In the genomic region with DNA sequence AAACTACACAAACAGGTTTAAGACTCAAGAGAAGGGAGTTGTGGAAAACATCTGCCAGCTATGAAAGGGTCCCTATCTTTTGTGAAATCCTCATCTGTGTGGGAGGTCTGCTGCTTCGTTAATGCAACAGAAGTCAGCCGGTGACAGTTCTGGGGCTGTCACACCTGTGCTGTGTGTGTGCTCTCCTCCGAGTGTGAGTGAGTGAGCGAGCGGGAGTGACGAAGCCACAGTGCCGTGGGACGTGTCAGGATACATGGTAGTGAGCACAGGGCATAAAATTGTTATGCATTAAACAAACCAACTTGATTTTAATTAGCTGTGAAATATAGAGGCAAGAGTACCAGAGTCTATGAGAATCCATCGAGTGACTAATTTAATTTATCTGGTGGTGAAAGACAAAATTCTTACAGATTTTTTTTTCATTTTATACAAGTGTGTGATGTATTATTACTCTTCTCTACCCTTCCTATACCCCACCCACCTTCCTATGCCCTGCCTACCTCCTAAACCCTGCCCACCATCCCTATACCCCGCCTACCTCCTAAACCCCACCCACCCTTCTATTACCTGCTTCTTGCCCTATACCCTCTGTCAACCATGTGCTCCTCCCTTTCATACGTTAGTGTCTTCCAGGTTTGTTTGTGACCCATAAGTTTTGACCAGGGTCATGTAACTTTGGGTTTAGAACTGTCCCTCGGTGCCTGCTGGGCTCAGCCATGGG, we compare ENCODE assay signal across 32 mouse cellular contexts.
DNase-seq lines count a peak whose midpoint lies in the region; ATAC-seq and TF ChIP-seq lines count a peak whose summit lies in the region.
"Had no signal": no experiment of that assay in that cellular context is flagged by ENCODE, and none has a peak within 500 bp of the region (broad histone marks: within the 10 kb centered on the region; RNA-seq: fewer than 3 reads in every experiment).

No protein-coding gene starts in this region.

- no peak for TF ChIP-seq CTCF in forebrain, postnatal 0 days (IDR thresholded peaks at IDR 0.05; ENCODE audit: low read depth)

- no peaks in the 10 kb centered on the region for H3K27me3 ChIP-seq in forebrain, embryonic 11.5 days (ENCODE audit: control insufficient read depth, insufficient read depth, low read length)
- H3K27me3 ChIP-seq in forebrain, postnatal 0 days (ENCODE audit: insufficient read depth, low read length), result no peaks in the 10 kb centered on the region
- no peaks in the 10 kb centered on the region for H3K27me3 ChIP-seq in kidney, embryonic 15.5 days
- H3K27me3 ChIP-seq in midbrain, embryonic 12.5 days, result no peaks in the 10 kb centered on the region
- no peaks in the 10 kb centered on the region for H3K27me3 ChIP-seq in midbrain, embryonic 14.5 days (ENCODE audit: control insufficient read depth, insufficient read depth, low read length)
- H3K27me3 ChIP-seq: CH12.LX; embryonic facial prominence, embryonic 15.5 days; forebrain, embryonic 15.5 days; heart, embryonic 13.5 days; limb, embryonic 13.5 days; liver, embryonic 15.5 days; lung, embryonic 15.5 days had no signal

- no peaks in the 10 kb centered on the region for H3K36me3 ChIP-seq in forebrain, embryonic 11.5 days (ENCODE audit: control insufficient read depth, insufficient read depth, low read length)
- H3K36me3 ChIP-seq in forebrain, postnatal 0 days (ENCODE audit: insufficient read depth), result no peaks in the 10 kb centered on the region
- no peaks in the 10 kb centered on the region for H3K36me3 ChIP-seq in kidney, embryonic 15.5 days
- no peaks in the 10 kb centered on the region for H3K36me3 ChIP-seq in midbrain, embryonic 12.5 days
- no peaks in the 10 kb centered on the region for H3K36me3 ChIP-seq in midbrain, embryonic 14.5 days (ENCODE audit: control insufficient read depth, insufficient read depth, low read length)
- H3K36me3 ChIP-seq: embryonic facial prominence, embryonic 10.5 days; embryonic facial prominence, embryonic 15.5 days; forebrain, embryonic 15.5 days; heart, embryonic 13.5 days; limb, embryonic 13.5 days; liver, embryonic 15.5 days; lung, embryonic 15.5 days had no signal

- no peak overlapping the region for H3K9ac ChIP-seq in forebrain, embryonic 11.5 days (ENCODE audit: low read length)
- no peak overlapping the region for H3K9ac ChIP-seq in forebrain, postnatal 0 days
- H3K9ac ChIP-seq in kidney, embryonic 15.5 days, result no peak overlapping the region
- H3K9ac ChIP-seq in midbrain, embryonic 12.5 days (replicated peaks), result no peak overlapping the region
- H3K9ac ChIP-seq in midbrain, embryonic 14.5 days (replicated peaks; ENCODE audit: low read length), result no peak overlapping the region
- H3K9ac ChIP-seq: embryonic facial prominence, embryonic 15.5 days; forebrain, embryonic 15.5 days; heart, embryonic 13.5 days; hindbrain, embryonic 14.5 days; limb, embryonic 13.5 days; liver, embryonic 15.5 days; lung, embryonic 15.5 days had no signal

- WGBS in forebrain, embryonic 11.5 days, result 88% methylated on average over 12 of the region's 12 CpGs
- WGBS in forebrain, postnatal 0 days, result 84% methylated on average over 12 of the region's 12 CpGs
- 73% methylated on average over 12 of the region's 12 CpGs for WGBS in kidney, embryonic 15.5 days
- 89% methylated on average over 12 of the region's 12 CpGs for WGBS in midbrain, embryonic 12.5 days
- WGBS in midbrain, embryonic 14.5 days, result 86% methylated on average over 12 of the region's 12 CpGs

- no peaks in the 10 kb centered on the region for H3K9me3 ChIP-seq in forebrain, embryonic 11.5 days (ENCODE audit: control insufficient read depth, low read length)
- no peaks in the 10 kb centered on the region for H3K9me3 ChIP-seq in forebrain, postnatal 0 days (ENCODE audit: low read length)
- H3K9me3 ChIP-seq in kidney, embryonic 15.5 days (replicated peaks), result no peaks in the 10 kb centered on the region
- no peaks in the 10 kb centered on the region for H3K9me3 ChIP-seq in midbrain, embryonic 12.5 days
- no peaks in the 10 kb centered on the region for H3K9me3 ChIP-seq in midbrain, embryonic 14.5 days (ENCODE audit: control insufficient read depth, low read length)
- H3K9me3 ChIP-seq: embryonic facial prominence, embryonic 10.5 days; embryonic facial prominence, embryonic 15.5 days; forebrain, embryonic 15.5 days; heart, embryonic 13.5 days; limb, embryonic 13.5 days; liver, embryonic 15.5 days; lung, embryonic 15.5 days had no signal

- H3K27ac ChIP-seq in forebrain, embryonic 11.5 days (ENCODE audit: low read depth, low read length), result no peak overlapping the region
- H3K27ac ChIP-seq in forebrain, postnatal 0 days (ENCODE audit: low read depth, low read length), result no peak overlapping the region
- H3K27ac ChIP-seq in kidney, embryonic 15.5 days, result no peak overlapping the region
- H3K27ac ChIP-seq in midbrain, embryonic 12.5 days (replicated peaks), result no peak overlapping the region
- H3K27ac ChIP-seq in midbrain, embryonic 14.5 days (replicated peaks; ENCODE audit: low read depth, low read length), result no peak overlapping the region
- H3K27ac ChIP-seq: embryonic facial prominence, embryonic 10.5 days; embryonic facial prominence, embryonic 15.5 days; forebrain, embryonic 15.5 days; gastrocnemius, adult 2 months; heart, adult 2 months; heart, embryonic 13.5 days; hindbrain, embryonic 14.5 days; limb, embryonic 13.5 days; liver, embryonic 15.5 days; lung, embryonic 15.5 days had no signal

- H3K4me2 ChIP-seq in forebrain, embryonic 11.5 days (ENCODE audit: low read depth, low read length, severe bottlenecking), result no peak overlapping the region
- H3K4me2 ChIP-seq in forebrain, postnatal 0 days (ENCODE audit: low read depth), result no peak overlapping the region
- no peak overlapping the region for H3K4me2 ChIP-seq in kidney, embryonic 15.5 days
- H3K4me2 ChIP-seq in midbrain, embryonic 12.5 days (replicated peaks), result no peak overlapping the region
- H3K4me2 ChIP-seq in midbrain, embryonic 14.5 days (ENCODE audit: low read length), result no peak overlapping the region
- H3K4me2 ChIP-seq: embryonic facial prominence, embryonic 15.5 days; forebrain, embryonic 15.5 days; heart, embryonic 13.5 days; hindbrain, embryonic 14.5 days; limb, embryonic 13.5 days; liver, embryonic 15.5 days; lung, embryonic 15.5 days had no signal

- H3K4me3 ChIP-seq in forebrain, embryonic 11.5 days (ENCODE audit: low read depth, low read length), result no peak overlapping the region
- H3K4me3 ChIP-seq in forebrain, postnatal 0 days (ENCODE audit: low read depth, low read length), result no peak overlapping the region
- no peak overlapping the region for H3K4me3 ChIP-seq in kidney, embryonic 15.5 days (replicated peaks)
- no peak overlapping the region for H3K4me3 ChIP-seq in midbrain, embryonic 12.5 days
- H3K4me3 ChIP-seq in midbrain, embryonic 14.5 days (replicated peaks; ENCODE audit: low read depth, low read length), result no peak overlapping the region
- H3K4me3 ChIP-seq: embryonic facial prominence, embryonic 10.5 days; embryonic facial prominence, embryonic 15.5 days; forebrain, embryonic 15.5 days; gastrocnemius, adult 2 months; heart, adult 2 months; heart, embryonic 13.5 days; limb, embryonic 13.5 days; liver, embryonic 15.5 days; lung, embryonic 15.5 days had no signal

- H3K4me1 ChIP-seq in forebrain, embryonic 11.5 days (replicated peaks; ENCODE audit: control insufficient read depth, insufficient read depth, low read length), result no peaks in the 10 kb centered on the region
- no peaks in the 10 kb centered on the region for H3K4me1 ChIP-seq in forebrain, postnatal 0 days (ENCODE audit: insufficient read depth)
- no peaks in the 10 kb centered on the region for H3K4me1 ChIP-seq in kidney, embryonic 15.5 days
- H3K4me1 ChIP-seq in midbrain, embryonic 12.5 days, result no peaks in the 10 kb centered on the region
- no peaks in the 10 kb centered on the region for H3K4me1 ChIP-seq in midbrain, embryonic 14.5 days (ENCODE audit: control insufficient read depth, insufficient read depth, low read length)
- H3K4me1 ChIP-seq: embryonic facial prominence, embryonic 10.5 days; embryonic facial prominence, embryonic 15.5 days; forebrain, embryonic 15.5 days; heart, embryonic 13.5 days; liver, embryonic 15.5 days; lung, embryonic 15.5 days had no signal

- DNase-seq in forebrain, embryonic 11.5 days (ENCODE audit: low spot score), result no peak
- no peak for DNase-seq in forebrain, postnatal 0 days
- DNase-seq in kidney, adult 18-20 months, result no peak
- no peak for DNase-seq in midbrain, embryonic 14.5 days
- DNase-seq in testis, postnatal 10 days (ENCODE audit: low spot score), result peak; percentile 18
- DNase-seq in testis, postnatal 14 days (ENCODE audit: low spot score), result no peak
- DNase-seq: adrenal gland, adult 2 months; adrenal gland, postnatal 36 days; cerebellum, adult 8-10 months; cerebellum, postnatal 25 days; gastrocnemius, adult 2 months; gastrocnemius, postnatal 36 days; heart, adult 2 months; heart, postnatal 10 days; kidney, adult 8-10 months; kidney, postnatal 14 days; retina, postnatal 1 day; right cerebral cortex, postnatal 14 days; thymus, adult 2 months; thymus, postnatal 36 days had no signal

- 0 out of 2 replicates have a peak, but pooled peaks have one; percentile 35 for ATAC-seq in forebrain, embryonic 11.5 days (replicated peaks; ENCODE audit: low FRiP score)
- ATAC-seq in forebrain, postnatal 0 days, result no peak
- 0 out of 2 replicates have a peak, but pooled peaks have one; percentile 33 for ATAC-seq in kidney, embryonic 15.5 days (replicated peaks; ENCODE audit: low FRiP score)
- ATAC-seq in midbrain, embryonic 12.5 days (ENCODE audit: low FRiP score, low read depth), result 0 out of 2 replicates have a peak, but pooled peaks have one; percentile 47
- ATAC-seq in midbrain, embryonic 14.5 days (ENCODE audit: low FRiP score, low TSS enrichment), result no peak
- ATAC-seq: activated CD4-positive, CD25-positive, alpha-beta regulatory T cell, adult 4 months; forebrain, embryonic 15.5 days had no signal

Comparison
In these comparisons a context has a peak if more than half of its experiments do, and no peak if none do; other contexts are left out.
1. ATAC-seq: peak in forebrain, embryonic 11.5 days (single experiment), kidney, embryonic 15.5 days (single experiment) and midbrain, embryonic 12.5 days (single experiment); none in forebrain, postnatal 0 days (single experiment) and midbrain, embryonic 14.5 days (single experiment).